Mouse (Mus musculus): ENCODE data around the gene Sinhcaf.

DNA sequence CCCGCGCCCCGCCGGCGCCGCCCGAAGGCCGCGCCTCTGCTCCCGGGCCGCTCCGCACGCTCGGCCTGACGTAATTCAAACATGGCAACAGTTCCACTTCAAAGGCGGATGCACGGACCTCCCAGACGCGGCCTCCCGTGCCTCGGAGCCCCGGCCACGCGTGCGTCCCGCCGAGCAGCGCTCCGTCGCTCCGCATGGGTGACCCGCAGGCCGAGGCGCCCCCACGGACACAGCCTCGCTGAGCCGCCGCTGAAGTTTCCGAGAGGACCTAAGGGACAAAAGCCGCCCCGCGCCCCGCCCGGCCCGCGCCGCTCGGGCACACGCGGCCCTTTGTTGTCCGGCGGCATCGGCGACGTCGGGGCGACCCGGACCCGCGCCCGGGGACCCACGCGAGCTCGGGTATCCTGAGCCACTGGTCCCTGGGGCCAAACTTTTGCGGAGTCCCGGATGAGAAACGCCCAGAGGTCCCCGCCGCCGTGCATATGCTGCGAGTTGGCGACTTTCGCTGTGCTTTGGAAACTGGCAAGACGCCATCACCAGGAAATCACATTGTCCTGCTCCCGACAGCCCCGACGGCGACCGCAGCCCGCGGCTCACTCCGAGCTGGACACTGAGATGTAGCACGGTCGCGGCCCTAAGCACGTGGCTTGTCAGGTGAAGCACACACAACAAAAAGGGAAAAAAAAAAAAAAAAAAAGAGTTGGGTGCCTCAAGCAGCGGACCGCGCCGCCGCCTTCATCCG lies 1.3 kb downstream of the Sinhcaf start:
- TF ChIP-seq CHD2 (IDR thresholded peaks at IDR 0.05; ENCODE audit: low read depth, low read length): no peak
- no peak for TF ChIP-seq ZC3H11A (IDR thresholded peaks at IDR 0.05; ENCODE audit: borderline replicate concordance, low read depth, low read length)
